Mouse (Mus musculus): ENCODE data around the gene Taok1. TPM values are rescaled to one million over a fixed set of nuclear protein-coding genes. Genes with fewer than 3 reads are reported as not detected.
A peak's percentile ranks its signal among the peaks of the same experiment; 100 is the strongest.

Taok1 gene
- polyA plus RNA-seq, 1 experiment = 32.5 TPM

- no peak for DNase-seq (ENCODE audit: extremely low spot score in 1 of 2, low spot score in 1 of 2)
Observed at GRCm38 (mm10) chr11:77494782-77495181, 112.8 kb downstream of the Taok1 start.

- DNase-seq (ENCODE audit: extremely low spot score in 1 of 2, low spot score in 1 of 2) = no peak
Observed at GRCm38 (mm10) chr11:77494344-77494676, 113.3 kb downstream of the Taok1 start.

- DNase-seq (ENCODE audit: extremely low spot score in 1 of 2, low spot score in 1 of 2) = peak in 1 of 2 experiments; percentile 72
Observed at GRCm38 (mm10) chr11:77493512-77494343, 113.9 kb downstream of the Taok1 start, which contains the start of gene Git1. Git1 (plus strand) TSS chr11:77493562.

- DNase-seq (ENCODE audit: extremely low spot score in 1 of 2, low spot score in 1 of 2) = peak; percentile 85 to 92
Observed at GRCm38 (mm10) chr11:77492911-77493332, 114.7 kb downstream of the Taok1 start.

GRCm38 (mm10) chr11:77492311-77492871 lies 115.2 kb downstream of the Taok1 start:
- peak in 1 of 2 experiments; percentile 70 for DNase-seq (ENCODE audit: extremely low spot score in 1 of 2, low spot score in 1 of 2)

- peak; percentile 79 to 80 for DNase-seq (ENCODE audit: extremely low spot score in 1 of 2, low spot score in 1 of 2)
Observed at GRCm38 (mm10) chr11:77491502-77492291, 115.9 kb downstream of the Taok1 start.

DNA sequence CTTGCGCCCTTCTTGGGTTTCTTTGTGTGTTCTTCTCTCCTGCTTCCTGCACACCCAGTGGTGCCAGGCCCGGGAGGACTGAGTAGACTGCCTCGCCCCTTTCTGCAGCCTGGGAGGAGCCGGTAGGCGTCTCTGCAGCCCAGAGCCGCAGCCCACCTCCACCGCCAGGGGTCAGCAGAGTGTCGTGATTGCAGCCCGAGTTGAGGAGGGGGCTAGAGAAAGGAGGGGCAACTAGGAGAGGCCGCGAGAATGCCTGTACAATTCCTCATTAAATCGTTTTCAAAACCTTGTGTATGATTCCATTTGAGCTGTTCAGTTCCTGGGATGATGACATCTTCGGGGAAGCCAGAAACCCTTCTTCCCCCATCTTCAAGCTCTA lies 116.5 kb downstream of the Taok1 start:
- DNase-seq (ENCODE audit: extremely low spot score in 1 of 2, low spot score in 1 of 2) = peak; percentile 78 to 93

DNA sequence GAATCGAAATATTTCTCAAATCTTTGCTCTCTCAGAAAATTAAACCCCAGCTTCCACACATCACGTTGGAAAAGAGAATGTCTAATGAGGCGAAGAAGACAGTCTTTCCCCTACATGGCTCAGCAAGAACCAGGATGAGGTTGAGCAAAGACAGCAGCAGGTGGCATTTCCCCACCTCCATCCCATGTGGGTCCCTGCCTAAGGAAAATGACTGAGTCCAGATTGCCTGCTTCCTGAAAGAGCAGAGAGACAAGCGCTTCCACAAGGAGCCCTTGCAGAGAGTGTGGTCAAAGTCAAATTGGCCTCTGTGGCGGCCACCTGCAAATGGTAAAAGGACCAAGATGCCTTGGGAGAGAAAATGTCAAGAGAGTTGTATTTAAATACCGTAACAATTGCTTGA lies 117.2 kb downstream of the Taok1 start:
- DNase-seq (ENCODE audit: extremely low spot score in 1 of 2, low spot score in 1 of 2) = peak in 1 of 2 experiments; percentile 50

DNA sequence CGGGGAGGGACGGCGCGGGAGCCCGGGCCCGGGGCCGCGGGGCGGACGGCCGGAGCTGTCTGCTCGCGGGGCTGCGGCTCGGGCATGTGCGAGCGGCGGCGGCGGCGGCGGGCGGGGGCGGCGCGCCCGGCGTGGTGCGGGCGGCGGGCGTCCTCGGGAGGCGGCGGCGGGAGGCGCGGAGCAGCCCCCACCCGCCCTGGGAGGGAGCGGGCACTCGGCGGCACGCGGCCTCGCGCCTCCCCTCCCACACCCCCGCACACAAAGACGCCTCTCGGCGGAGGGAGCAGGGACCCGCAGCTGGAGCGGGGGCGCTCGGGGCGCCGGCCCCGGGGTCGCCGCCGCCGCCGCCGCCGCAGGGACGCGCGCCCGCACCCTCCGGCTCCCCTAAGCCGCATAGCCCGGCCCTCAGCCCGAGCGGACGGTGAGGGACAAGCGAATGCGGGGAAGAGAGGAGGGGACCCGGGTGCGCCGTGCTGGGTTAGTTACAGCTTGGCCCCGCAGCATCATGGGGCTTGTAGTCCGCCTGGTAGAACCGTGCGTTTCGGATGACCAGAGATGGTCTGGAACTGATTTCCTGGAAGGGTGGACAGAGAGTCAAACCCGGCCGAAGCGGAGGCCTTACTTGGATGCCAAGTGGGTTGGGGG lies 117.9 kb downstream of the Taok1 start, which contains the start of gene Ankrd13b:
Gene Ankrd13b (minus strand): TSS at position 88 of the 645 bp plus-strand sequence.
- peak; percentile 67 to 82 for DNase-seq (ENCODE audit: extremely low spot score in 1 of 2, low spot score in 1 of 2)

- DNase-seq (ENCODE audit: extremely low spot score in 1 of 2, low spot score in 1 of 2) = no peak
Observed at GRCm38 (mm10) chr11:77488771-77489581, 118.6 kb downstream of the Taok1 start.

GRCm38 (mm10) chr11:77486798-77487197 lies 120.8 kb downstream of the Taok1 start:
- DNase-seq (ENCODE audit: extremely low spot score in 1 of 2, low spot score in 1 of 2) = peak in 1 of 2 experiments; percentile 59

GRCm38 (mm10) chr11:77485229-77485628 lies 122.4 kb downstream of the Taok1 start:
- no peak for DNase-seq (ENCODE audit: extremely low spot score in 1 of 2, low spot score in 1 of 2)

DNA sequence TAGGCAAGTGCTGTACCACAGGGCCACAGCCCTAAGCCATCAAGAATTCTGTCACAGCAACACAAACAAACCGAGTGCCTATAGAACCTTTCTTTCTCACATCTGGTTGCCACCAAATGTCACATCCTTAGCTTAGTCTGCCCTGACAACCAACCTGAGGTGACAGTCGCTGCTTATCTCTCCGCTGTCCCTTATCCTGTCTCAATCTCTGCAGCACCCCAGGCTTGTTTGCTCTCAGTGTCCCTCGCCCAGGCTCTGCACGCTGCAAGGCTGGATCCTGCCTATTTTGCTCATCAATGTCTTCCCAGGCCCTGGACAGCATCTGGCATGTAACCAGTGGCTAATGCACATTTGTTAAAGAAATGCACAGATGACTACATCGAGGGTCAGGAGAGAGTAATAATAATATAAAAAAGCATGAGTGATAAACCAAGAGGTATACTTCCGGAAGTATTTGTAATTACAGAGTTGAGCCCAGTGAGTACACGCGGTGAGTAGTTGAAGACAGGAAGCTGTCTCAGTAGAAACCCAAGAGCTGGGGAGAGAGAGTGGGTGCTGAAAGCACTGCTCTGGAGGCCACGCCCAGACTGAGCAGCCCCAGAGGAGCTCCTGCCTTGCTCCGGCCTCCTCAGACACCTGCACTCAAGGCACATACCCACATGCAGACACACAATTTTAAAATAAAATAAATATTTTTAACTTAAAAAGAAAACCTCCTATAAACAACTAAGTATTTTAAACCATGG lies 123.9 kb downstream of the Taok1 start:
- no peak for DNase-seq (ENCODE audit: extremely low spot score in 1 of 2, low spot score in 1 of 2)

- no peak for DNase-seq (ENCODE audit: extremely low spot score in 1 of 2, low spot score in 1 of 2)
Observed at GRCm38 (mm10) chr11:77483043-77483442, 124.6 kb downstream of the Taok1 start.

Other genes with a start within 250 kb of the Taok1 start
- 130 and 142 TPM in 2 replicates for gene Coro6, start 145.4 kb downstream of the Taok1 start, polyA plus RNA-seq (2012; rRNA removed)
- gene Ankrd13b, start 118.1 kb downstream of the Taok1 start, polyA plus RNA-seq (2012; rRNA removed) = 140 and 156 TPM in 2 replicates
- 196 and 197 TPM in 2 replicates for gene Git1, start 114.3 kb downstream of the Taok1 start, polyA plus RNA-seq (2012; rRNA removed)
- gene Abhd15, start 92.7 kb downstream of the Taok1 start, polyA plus RNA-seq (2012; rRNA removed) = 0.48 and 0.66 TPM in 2 replicates
- 7.5 and 8.6 TPM in 2 replicates for gene Trp53i13, start 91.8 kb downstream of the Taok1 start, polyA plus RNA-seq (2012; rRNA removed)
- not detected in 2 replicates for gene Gm10392, start 88.6 kb downstream of the Taok1 start, polyA plus RNA-seq (2012; rRNA removed)
- gene Nufip2, start 78.3 kb upstream of the Taok1 start, polyA plus RNA-seq (2012; rRNA removed) = 15.6 and 16.6 TPM in 2 replicates
- gene Cryba1, start 117.5 kb upstream of the Taok1 start, polyA plus RNA-seq (2012; rRNA removed) = 0.16 TPM in 1 of 2 replicates, not detected in the other
- gene Myo18a, start 155.4 kb upstream of the Taok1 start, polyA plus RNA-seq (2012; rRNA removed) = 67.7 and 73.8 TPM in 2 replicates
- gene Gm10277, start 179.9 kb upstream of the Taok1 start, polyA plus RNA-seq (2012; rRNA removed) = not detected in 2 replicates